Mouse (Mus musculus) kidney, postnatal 4 days (tissue): ENCODE measurements around the gene Ltbr.
"Not testable (repeated sequence)": the region's sequence is repeated elsewhere in the genome, so short reads cannot be mapped to it uniquely, and the experiment has no call there.

Experiments
- DNase-seq, 2 experiments: peaks; one replicate each; pipeline ENCODE4 v3.0.0; 2021; ENCODE audit warnings: mixed read lengths in 2 of 2

The Ltbr gene

GRCm38 (mm10) chr6:125267469-125267868 lies 46.2 kb downstream of the Ltbr start:
- no peak for DNase-seq

- not testable (repeated sequence) for DNase-seq
These were observed 47.1 kb downstream of the Ltbr start for GRCm38 (mm10) chr6:125266600-125266999.

- no peak for DNase-seq
These were observed 47.6 kb downstream of the Ltbr start for GRCm38 (mm10) chr6:125266091-125266490.

GRCm38 (mm10) chr6:125265239-125265638 lies 48.4 kb downstream of the Ltbr start:
- no peak for DNase-seq

GRCm38 (mm10) chr6:125264219-125264618 lies 49.5 kb downstream of the Ltbr start:
- no peak for DNase-seq

GRCm38 (mm10) chr6:125260006-125260555 lies 53.6 kb downstream of the Ltbr start:
- no peak for DNase-seq
